Mouse (Mus musculus) neutrophil, adult 59 days (primary cell): ENCODE measurements around the gene Myh4. TPM values are rescaled to one million over a fixed set of nuclear protein-coding genes. Genes with fewer than 3 reads are reported as not detected.

Experiments
- total RNA-seq, 2 experiments: library from RNA; stranded (reverse); gene quantifications; 1 replicate in 1 of 2; 2 replicates in 1 of 2; pipeline ENCODE4 v1.2.4; 2023

Myh4 gene
- total RNA-seq = not detected

GRCm38 (mm10) chr11:67237481-67238079, at the start of gene Myh4:
Gene Myh4 (plus strand): TSS chr11:67238029.

GRCm38 (mm10) chr11:67199752-67200151, 38.1 kb upstream of the Myh4 start, which contains the start of gene Myh1:
Gene Myh1 (plus strand): TSS chr11:67200052.

GRCm38 (mm10) chr11:67276601-67277174, 38.9 kb downstream of the Myh4 start, which contains the start of gene Myh8:
Gene Myh8 (plus strand): TSS chr11:67277124.

Other genes starting within 250 kb of the Myh4 start
- gene Tmem220, start 212.9 kb upstream of the Myh4 start, total RNA-seq = 1 to 10 TPM; 2.2 TPM
- 10 to 100 TPM; 22.3 to 27.4 TPM for gene Adprm, start 185.4 kb upstream of the Myh4 start, total RNA-seq
- 1 to 10 TPM; 5.0 to 6.3 TPM for gene Sco1, start 185.4 kb upstream of the Myh4 start, total RNA-seq
- not detected for gene Myh3, start 159.7 kb upstream of the Myh4 start, total RNA-seq
- gene Myh2, start 67.0 kb upstream of the Myh4 start, total RNA-seq = not detected
- gene Myh1, start 38.0 kb upstream of the Myh4 start, total RNA-seq = not detected
- not detected for gene Myh8, start 39.1 kb downstream of the Myh4 start, total RNA-seq
- gene Myh13, start 83.6 kb downstream of the Myh4 start, total RNA-seq = not detected
- gene Gas7, start 217.4 kb downstream of the Myh4 start, total RNA-seq = 100 to 1,000 TPM; 127 to 161 TPM